Mouse (Mus musculus) spleen, adult 2 months (tissue): ENCODE data around the gene Cyp4x1. TPM values are rescaled to one million over a fixed set of nuclear protein-coding genes. Genes with fewer than 3 reads are reported as not detected.

ENCODE experiments used
- DNase-seq, 2 experiments: peaks; one replicate each; pipeline versions ENCODE4 v3.0.0 to v3.0.0-alpha.2; 2012 to 2021; ENCODE audit warnings: low spot score in 2 of 2, low read depth in 1 of 2
- H3K27ac ChIP-seq: fragments of 200-500 bp; 2 replicates; pipeline ENCODE4 v1.5.1; 2012; ENCODE audit warnings: low read length, inconsistent platforms; ENCODE audit not compliant: insufficient read depth
- H3K27me3 ChIP-seq: fragments of 200-500 bp; 2 replicates; pipeline ENCODE4 v1.6.1; 2012; ENCODE audit warnings: mild to moderate bottlenecking, moderate library complexity, low read length, inconsistent platforms; ENCODE audit not compliant: control insufficient read depth, insufficient read depth
- H3K36me3 ChIP-seq: fragments of 200-500 bp; 2 replicates; pipeline ENCODE4 v1.6.1; 2012; ENCODE audit warnings: mild to moderate bottlenecking, low read length, inconsistent platforms; ENCODE audit not compliant: control insufficient read depth, insufficient read depth
- H3K4me1 ChIP-seq: fragments of 200-500 bp; 2 replicates; pipeline ENCODE4 v1.6.1; 2011; ENCODE audit warnings: inconsistent platforms; ENCODE audit not compliant: control insufficient read depth, insufficient read depth, insufficient read length
- H3K4me3 ChIP-seq: fragments of 200-500 bp; 2 replicates; pipeline ENCODE4 v1.5.1; 2011; ENCODE audit warnings: mild to moderate bottlenecking, inconsistent platforms; ENCODE audit not compliant: insufficient read depth, insufficient read length; ENCODE audit errors: extremely low read depth
- CTCF ChIP-seq: fragments of 200-500 bp; IDR thresholded peaks from 2 replicates; pipeline ENCODE4 v1.5.1; 2011; ENCODE audit warnings: mild to moderate bottlenecking, inconsistent platforms; ENCODE audit not compliant: insufficient read depth, insufficient read length, insufficient replicate concordance; ENCODE audit errors: extremely low read depth
- POLR2A ChIP-seq: fragments of 200-500 bp; IDR thresholded peaks from 2 replicates; pipeline ENCODE4 v1.6.1; 2011; ENCODE audit warnings: low read depth, low read length, inconsistent platforms
- WGBS: fragments of 180-500 bp; shearing (Covaris S2); methylation state at CpG from one replicate; pipeline ENCODE4 v1.1.7; 2018; 5-methylcytosine and 5-hydroxymethylcytosine counted together
- polyA plus RNA-seq: library from polyadenylated mRNA; depleted of rRNA; stranded (reverse); fragments of >200 nt; gene quantifications from 2 replicates; pipeline ENCODE4 v1.2.3, GENCODE M21; 2012

Cyp4x1 gene
- polyA plus RNA-seq, 1 experiment: 0.02 TPM

GRCm38 (mm10) chr4:115091806-115092205 lies 42.3 kb downstream of the Cyp4x1 start:
- H3K4me3 ChIP-seq: no peak overlapping the region
- no peaks in the 10 kb centered on the region for H3K27me3 ChIP-seq
- 89% methylated on average over 3 of the region's 3 CpGs for WGBS
- no peak for DNase-seq
- no peaks in the 10 kb centered on the region for H3K36me3 ChIP-seq
- TF ChIP-seq POLR2A (no peak), CTCF (no peak)
- no peaks in the 10 kb centered on the region for H3K4me1 ChIP-seq
- H3K27ac ChIP-seq: no peak overlapping the region

GRCm38 (mm10) chr4:115090592-115090991 lies 43.5 kb downstream of the Cyp4x1 start:
- TF ChIP-seq CTCF (no peak), POLR2A (no peak)
- H3K36me3 ChIP-seq: no peaks in the 10 kb centered on the region
- WGBS: 80% methylated on average over 2 of the region's 2 CpGs
- H3K27me3 ChIP-seq: no peaks in the 10 kb centered on the region
- no peak overlapping the region for H3K4me3 ChIP-seq
- no peak overlapping the region for H3K27ac ChIP-seq
- no peaks in the 10 kb centered on the region for H3K4me1 ChIP-seq
- DNase-seq: no peak

- H3K4me3 ChIP-seq: peak within 1 kb of the TSS; percentile 11
- WGBS: 32% methylated on average over 11 of the region's 11 CpGs
- H3K27me3 ChIP-seq: no peaks in the 10 kb centered on the region
- H3K36me3 ChIP-seq: no peaks in the 10 kb centered on the region
- H3K27ac ChIP-seq: peak within 1 kb of the TSS; percentile 24; the same call in 1 of the 2 replicates
- H3K4me1 ChIP-seq: no peaks in the 10 kb centered on the region
- TF ChIP-seq CTCF: no peak
- no peak for TF ChIP-seq POLR2A
- no peak for DNase-seq
These were observed 45.3 kb downstream of the Cyp4x1 start, which contains the start of gene Pdzk1ip1 for GRCm38 (mm10) chr4:115088611-115089338. Gene Pdzk1ip1 (plus strand): TSS chr4:115088708.

GRCm38 (mm10) chr4:115086763-115087415 lies 47.2 kb downstream of the Cyp4x1 start:
- Histone ChIP-seq H3K4me1 (no peaks in the 10 kb centered on the region), H3K36me3 (no peaks in the 10 kb centered on the region), H3K27ac (no peak overlapping the region), H3K27me3 (no peaks in the 10 kb centered on the region), H3K4me3 (no peak overlapping the region)
- WGBS: 80% methylated on average over 3 of the region's 3 CpGs
- TF ChIP-seq CTCF: no peak
- no peak for DNase-seq

GRCm38 (mm10) chr4:115086257-115086656 lies 47.8 kb downstream of the Cyp4x1 start:
- Histone ChIP-seq H3K4me1 (no peaks in the 10 kb centered on the region), H3K36me3 (no peaks in the 10 kb centered on the region), H3K27me3 (no peaks in the 10 kb centered on the region), H3K27ac (no peak overlapping the region), H3K4me3 (no peak overlapping the region)
- 90% methylated on average over 4 of the region's 4 CpGs for WGBS
- TF ChIP-seq CTCF: no peak
- TF ChIP-seq POLR2A: no peak
- DNase-seq: no peak

GRCm38 (mm10) chr4:115085522-115086095 lies 48.5 kb downstream of the Cyp4x1 start:
- Histone ChIP-seq H3K36me3 (no peaks in the 10 kb centered on the region), H3K4me1 (no peaks in the 10 kb centered on the region), H3K27me3 (no peaks in the 10 kb centered on the region), H3K27ac (no peak overlapping the region), H3K4me3 (no peak overlapping the region)
- DNase-seq: peak in 1 of 2 experiments; percentile 28
- WGBS: 20% methylated on average over 6 of the region's 6 CpGs
- no peak for TF ChIP-seq POLR2A
- TF ChIP-seq CTCF: peak; percentile 89; the same call in 1 of the 2 replicates

GRCm38 (mm10) chr4:115083031-115083430 lies 51.0 kb downstream of the Cyp4x1 start:
- no peaks in the 10 kb centered on the region for H3K4me1 ChIP-seq
- 97% methylated on average over 3 of the region's 3 CpGs for WGBS
- H3K27me3 ChIP-seq: no peaks in the 10 kb centered on the region
- no peak overlapping the region for H3K4me3 ChIP-seq
- no peak overlapping the region for H3K27ac ChIP-seq
- TF ChIP-seq POLR2A (no peak), CTCF (no peak)
- no peak for DNase-seq
- no peaks in the 10 kb centered on the region for H3K36me3 ChIP-seq
